Mouse (Mus musculus): ENCODE data around the gene Stk25.
A peak's percentile ranks its signal among the peaks of the same experiment; 100 is the strongest.

The Stk25 gene

GRCm38 (mm10) chr1:93607090-93608083 is 51.1 kb downstream of the Stk25 start:
- no peak for DNase-seq (ENCODE audit: low read depth, low spot score)

GRCm38 (mm10) chr1:93603921-93604320 is 54.5 kb downstream of the Stk25 start:
- DNase-seq (ENCODE audit: low read depth, low spot score) = no peak

- no peak for DNase-seq (ENCODE audit: low read depth, low spot score)
Observed at GRCm38 (mm10) chr1:93602911-93603310, 55.5 kb downstream of the Stk25 start.

GRCm38 (mm10) chr1:93595916-93596315 is 62.5 kb downstream of the Stk25 start:
- peak; percentile 19 for DNase-seq (ENCODE audit: low read depth, low spot score)

- no peak for DNase-seq (ENCODE audit: low read depth, low spot score)
Observed at GRCm38 (mm10) chr1:93593960-93594359, 64.5 kb downstream of the Stk25 start.

- DNase-seq (ENCODE audit: low read depth, low spot score) = no peak
Observed at GRCm38 (mm10) chr1:93588346-93588745, 70.1 kb downstream of the Stk25 start.

- no peak for DNase-seq (ENCODE audit: low read depth, low spot score)
Observed at GRCm38 (mm10) chr1:93581545-93581944, 76.9 kb downstream of the Stk25 start.

GRCm38 (mm10) chr1:93577861-93578260 is 80.6 kb downstream of the Stk25 start:
- DNase-seq (ENCODE audit: low read depth, low spot score) = peak; percentile 76

GRCm38 (mm10) chr1:93577066-93577465 is 81.4 kb downstream of the Stk25 start:
- peak; percentile 24 for DNase-seq (ENCODE audit: low read depth, low spot score)
